Mouse (Mus musculus) olfactory bulb, adult 2 months (tissue): ENCODE measurements around the gene Kcnmb4. TPM values are rescaled to one million over a fixed set of nuclear protein-coding genes. Genes with fewer than 3 reads are reported as not detected.

Experiments used
- H3K27ac ChIP-seq: fragments of 200-500 bp; 2 replicates; pipeline ENCODE4 v1.5.1; 2012; ENCODE audit warnings: low read depth, low read length; ENCODE audit not compliant: insufficient read depth
- H3K4me1 ChIP-seq: fragments of 200-500 bp; 2 replicates; pipeline ENCODE4 v1.6.1; 2012; ENCODE audit warnings: low read length; ENCODE audit not compliant: control insufficient read depth, insufficient read depth
- H3K4me3 ChIP-seq: fragments of 200-500 bp; 2 replicates; pipeline ENCODE4 v1.5.1; 2012; ENCODE audit warnings: mild to moderate bottlenecking, low read depth, low read length, moderate library complexity; ENCODE audit not compliant: insufficient read depth
- CTCF ChIP-seq: fragments of 200-500 bp; IDR thresholded peaks from 2 replicates; pipeline ENCODE4 v1.5.1; 2012; ENCODE audit warnings: low read depth, mild to moderate bottlenecking, low read length, moderate library complexity; ENCODE audit not compliant: insufficient read depth
- POLR2A ChIP-seq: fragments of 200-500 bp; IDR thresholded peaks from 2 replicates; pipeline ENCODE4 v1.6.1; 2012; ENCODE audit warnings: mild to moderate bottlenecking, low read depth, low read length, moderate library complexity; ENCODE audit not compliant: insufficient read depth
- WGBS: fragments of 180-500 bp; shearing (Covaris S2); methylation state at CpG from one replicate; pipeline ENCODE4 v1.1.7; 2018; 5-methylcytosine and 5-hydroxymethylcytosine counted together
- polyA plus RNA-seq: library from polyadenylated mRNA; stranded (reverse); fragments of >200 nt; gene quantifications from 2 replicates; pipeline ENCODE4 v1.2.4, GENCODE M21; 2012; ENCODE audit warnings: low replicate concordance; ENCODE audit not compliant: missing spikeins, insufficient read depth, insufficient read length

The Kcnmb4 gene
- polyA plus RNA-seq: not detected in 2 replicates

DNA sequence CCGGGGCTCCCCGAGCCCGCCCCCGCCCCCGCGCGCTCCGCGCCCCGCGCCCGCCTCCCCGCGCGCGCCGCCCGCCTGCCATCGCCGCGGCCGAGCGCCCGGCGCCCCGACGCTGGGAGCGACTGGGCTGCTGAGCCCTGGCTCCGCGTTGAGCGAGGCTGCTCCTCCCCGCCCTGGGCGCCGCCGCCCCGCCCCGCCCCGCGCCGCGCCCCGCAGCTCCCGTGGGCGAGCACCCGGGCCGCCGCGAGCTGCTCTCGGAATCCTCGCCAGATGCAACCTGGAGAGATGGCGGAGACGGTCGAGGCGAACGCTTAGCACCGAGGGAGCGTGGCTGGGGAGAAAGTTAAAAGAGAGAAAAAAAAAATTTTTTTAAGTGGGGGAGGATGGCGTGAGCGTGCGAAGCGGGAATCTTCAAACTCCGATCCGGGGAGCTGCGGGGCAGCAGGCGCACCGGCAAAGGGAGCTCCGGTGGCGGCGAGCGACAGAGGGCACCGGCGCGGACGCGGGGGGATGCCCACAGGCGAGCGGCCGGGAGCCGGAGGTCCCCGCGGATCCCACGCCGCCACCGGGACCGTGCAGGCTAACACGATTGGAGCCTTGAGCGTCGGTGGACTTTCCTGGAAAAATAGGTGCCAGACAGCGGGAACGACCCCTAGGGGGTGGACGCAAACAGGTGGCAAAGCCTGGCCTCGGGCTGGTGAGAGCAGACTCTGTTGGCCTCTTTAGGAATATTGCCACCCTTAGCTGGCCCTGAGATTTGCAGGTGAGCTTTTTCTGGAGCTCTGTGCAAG lies at the start of gene Kcnmb4:
TSS of gene Kcnmb4 (minus strand) at position 120 of the 791 bp plus-strand sequence.
- WGBS: 8% methylated on average over 91 of the region's 92 CpGs
- TF ChIP-seq CTCF: no peak
- no peak for TF ChIP-seq POLR2A

DNA sequence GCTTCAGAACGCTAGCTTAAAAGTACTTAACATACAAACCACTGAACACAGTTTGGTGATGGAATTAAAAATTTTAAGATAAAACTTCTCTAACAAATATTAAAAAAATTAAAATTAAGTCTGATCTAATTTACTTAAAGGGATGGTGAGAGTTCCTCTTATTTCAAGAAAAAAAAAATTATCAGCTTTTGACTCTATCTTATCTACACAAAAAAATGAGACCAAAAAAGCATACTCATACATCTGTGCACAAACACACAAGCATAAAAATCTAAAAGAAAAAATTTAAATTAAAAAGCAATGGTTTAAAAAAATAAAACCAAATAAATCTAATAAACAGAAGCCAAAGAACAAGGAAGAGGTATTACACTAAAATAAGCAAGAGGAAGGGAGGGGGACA lies 45.9 kb upstream of the Kcnmb4 start:
- TF ChIP-seq CTCF: no peak
- no peak for TF ChIP-seq POLR2A
- no peak overlapping the region for H3K4me3 ChIP-seq
- no peak overlapping the region for H3K27ac ChIP-seq
- WGBS: 96% methylated on average over 1 of the region's 1 CpGs
- no peaks in the 10 kb centered on the region for H3K4me1 ChIP-seq

More for the DNA sequence above, at the start of gene Kcnmb4:
- Histone ChIP-seq H3K27ac (peak within 1 kb of the TSS; percentile 82), H3K4me3 (peak within 1 kb of the TSS; percentile 98), H3K4me1 (peaks cover 18% of the 10 kb centered on the region)

- no peak for TF ChIP-seq CTCF
- TF ChIP-seq POLR2A: no peak
- no peak overlapping the region for H3K27ac ChIP-seq
- H3K4me3 ChIP-seq: no peak overlapping the region
- 95% methylated on average over 6 of the region's 6 CpGs for WGBS
- H3K4me1 ChIP-seq: no peaks in the 10 kb centered on the region
Observed at GRCm38 (mm10) chr10:116515590-116515989, 41.9 kb upstream of the Kcnmb4 start.

DNA sequence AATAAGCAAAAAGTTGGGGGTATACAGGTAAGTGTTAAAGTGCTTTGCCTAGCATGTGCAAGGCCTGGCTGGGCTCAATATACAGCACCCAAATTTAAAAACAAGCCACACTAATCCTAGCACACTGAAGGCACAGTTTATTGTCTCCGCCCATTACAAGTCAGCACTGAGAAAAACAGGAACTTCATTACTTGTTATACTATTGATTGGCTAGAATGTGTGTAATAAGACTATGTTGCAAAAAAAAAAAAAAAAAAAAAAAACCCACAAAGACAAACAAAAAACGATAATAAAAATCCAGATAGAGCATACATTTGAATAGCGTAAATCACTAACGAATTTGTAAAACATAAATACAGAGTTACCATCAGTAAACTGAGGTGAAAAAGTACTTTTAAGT lies 41.5 kb upstream of the Kcnmb4 start:
- TF ChIP-seq CTCF: no peak
- no peak for TF ChIP-seq POLR2A
- 95% methylated on average over 4 of the region's 4 CpGs for WGBS
- no peak overlapping the region for H3K4me3 ChIP-seq
- H3K4me1 ChIP-seq: no peaks in the 10 kb centered on the region
- no peak overlapping the region for H3K27ac ChIP-seq

- Histone ChIP-seq H3K4me3 (no peak overlapping the region), H3K4me1 (no peaks in the 10 kb centered on the region), H3K27ac (no peak overlapping the region)
- WGBS: 45% methylated on average over 7 of the region's 7 CpGs
- TF ChIP-seq POLR2A (no peak), CTCF (no peak)
Observed at GRCm38 (mm10) chr10:116513254-116513635, 39.6 kb upstream of the Kcnmb4 start.

- 85% methylated on average over 11 of the region's 11 CpGs for WGBS
- TF ChIP-seq POLR2A: no peak
- H3K4me3 ChIP-seq: no peak overlapping the region
- H3K27ac ChIP-seq: no peak overlapping the region
- H3K4me1 ChIP-seq: no peaks in the 10 kb centered on the region
Observed at GRCm38 (mm10) chr10:116512521-116513253, 39.0 kb upstream of the Kcnmb4 start.

DNA sequence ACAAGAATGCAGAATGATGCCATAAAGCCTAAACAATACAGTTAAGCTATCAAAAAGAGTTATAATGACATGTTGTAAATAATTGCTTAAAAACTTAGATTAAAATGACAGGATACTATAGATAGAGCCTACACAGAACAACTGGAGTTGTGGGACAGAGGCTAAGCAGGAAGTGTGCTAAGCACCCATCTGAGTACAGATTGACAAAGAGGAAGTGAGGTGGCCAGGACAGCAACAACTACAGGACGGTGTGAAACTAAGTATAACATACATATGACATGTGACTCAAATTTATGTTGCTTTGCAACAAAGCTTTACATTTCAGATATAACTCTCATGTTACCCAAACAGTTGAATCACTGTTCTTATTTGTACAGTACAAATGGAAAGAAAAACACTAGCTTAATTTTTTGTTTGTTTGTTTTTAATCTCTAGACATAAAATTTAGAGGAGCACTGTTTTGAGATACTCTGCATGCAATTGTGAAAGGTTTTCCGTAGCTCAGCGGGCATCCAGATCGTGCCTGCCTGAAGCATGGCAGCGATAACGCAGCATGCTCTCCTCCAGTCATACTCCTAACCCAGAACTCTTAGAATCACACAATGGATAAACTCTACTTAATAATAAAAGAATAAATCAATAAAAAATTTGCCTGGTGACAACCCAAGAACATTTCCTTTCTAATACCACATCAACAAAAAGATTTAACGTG lies 31.8 kb upstream of the Kcnmb4 start:
- TF ChIP-seq CTCF (no peak), POLR2A (no peak)
- Histone ChIP-seq H3K4me1 (no peaks in the 10 kb centered on the region), H3K4me3 (no peak overlapping the region), H3K27ac (no peak overlapping the region)
- WGBS: 83% methylated on average over 7 of the region's 7 CpGs

DNA sequence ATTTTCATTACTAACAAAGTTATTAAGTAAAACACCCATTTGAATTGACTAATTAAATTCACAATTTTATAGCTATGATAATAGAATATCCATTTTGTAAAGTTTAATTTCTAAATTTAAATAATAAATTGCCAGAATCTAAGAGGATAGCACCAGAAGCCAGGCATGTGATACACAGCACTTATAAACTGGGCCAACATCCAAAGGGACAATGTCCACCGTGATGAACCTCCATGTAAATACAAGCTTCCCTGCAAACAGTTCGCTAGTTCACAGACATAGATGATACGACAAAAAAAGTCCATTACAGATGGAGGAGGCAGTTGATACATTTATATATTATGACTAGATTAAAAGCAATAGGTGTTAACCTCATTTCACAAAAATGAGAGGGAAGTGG lies 19.1 kb upstream of the Kcnmb4 start:
- H3K27ac ChIP-seq: no peak overlapping the region
- 88% methylated on average over 3 of the region's 3 CpGs for WGBS
- TF ChIP-seq CTCF: no peak
- no peak for TF ChIP-seq POLR2A
- no peak overlapping the region for H3K4me3 ChIP-seq
- H3K4me1 ChIP-seq: no peaks in the 10 kb centered on the region
